Mouse (Mus musculus): ENCODE measurements around the gene A730009L09Rik. TPM values are rescaled to one million over a fixed set of nuclear protein-coding genes. Genes with fewer than 3 reads are reported as not detected.

A730009L09Rik gene
- polyA plus RNA-seq, 1 experiment from 2014 or later = not detected

GRCm38 (mm10) chr16:84553981-84554380 is 39.1 kb downstream of the A730009L09Rik start:
- Histone ChIP-seq H3K36me3 (replicated peaks; ENCODE audit: control insufficient read depth, insufficient read depth) (no peaks in the 10 kb centered on the region), H3K9me3 (ENCODE audit: control insufficient read depth, low read length) (0 out of 2 replicates have a peak, but pooled peaks cover 3% of the 10 kb centered on the region), H3K27me3 (ENCODE audit: control insufficient read depth, insufficient read depth, low read length) (no peaks in the 10 kb centered on the region), H3K27ac (no peak overlapping the region), H3K4me2 (replicated peaks) (no peak overlapping the region), H3K9ac (no peak overlapping the region), H3K4me3 (replicated peaks; ENCODE audit: low read length) (no peak overlapping the region), H3K4me1 (replicated peaks; ENCODE audit: control insufficient read depth, insufficient read depth, low read length) (peaks cover 8% of the 10 kb centered on the region; the same call in 1 of the 2 replicates)
- no peak for DNase-seq (ENCODE audit: low spot score)
- no peak for ATAC-seq (ENCODE audit: low FRiP score)
- WGBS = 90% methylated on average over 13 of the region's 13 CpGs

GRCm38 (mm10) chr16:84558113-84558917 is 43.4 kb downstream of the A730009L09Rik start:
- DNase-seq (ENCODE audit: low spot score) = no peak

GRCm38 (mm10) chr16:84559569-84560278 is 44.8 kb downstream of the A730009L09Rik start:
- DNase-seq (ENCODE audit: low spot score) (peak; percentile 73), ATAC-seq (ENCODE audit: low FRiP score) (no peak)
- H3K4me1 ChIP-seq (replicated peaks; ENCODE audit: control insufficient read depth, insufficient read depth, low read length) = peaks cover 8% of the 10 kb centered on the region; the same call in 1 of the 2 replicates
- no peak overlapping the region for H3K4me3 ChIP-seq (replicated peaks; ENCODE audit: low read length)
- H3K27me3 ChIP-seq (ENCODE audit: control insufficient read depth, insufficient read depth, low read length) = no peaks in the 10 kb centered on the region
- peak overlapping the region; percentile 35; the same call in 1 of the 2 replicates for H3K9ac ChIP-seq
- no peak overlapping the region; the same call in 1 of the 2 replicates for H3K27ac ChIP-seq
- H3K9me3 ChIP-seq (ENCODE audit: control insufficient read depth, low read length) = 0 out of 2 replicates have a peak, but pooled peaks cover 3% of the 10 kb centered on the region
- WGBS = 21% methylated on average over 9 of the region's 9 CpGs
- H3K4me2 ChIP-seq (replicated peaks) = peak overlapping the region; percentile 34
- no peaks in the 10 kb centered on the region for H3K36me3 ChIP-seq (replicated peaks; ENCODE audit: control insufficient read depth, insufficient read depth)

More at GRCm38 (mm10) chr16:84558113-84558917, 43.4 kb downstream of the A730009L09Rik start:
- H3K9me3 ChIP-seq (ENCODE audit: control insufficient read depth, low read length) = 0 out of 2 replicates have a peak, but pooled peaks cover 3% of the 10 kb centered on the region
- peak overlapping the region; percentile 39 for H3K4me2 ChIP-seq (replicated peaks)
- H3K4me1 ChIP-seq (replicated peaks; ENCODE audit: control insufficient read depth, insufficient read depth, low read length) = peaks cover 8% of the 10 kb centered on the region; the same call in 1 of the 2 replicates
- no peaks in the 10 kb centered on the region for H3K36me3 ChIP-seq (replicated peaks; ENCODE audit: control insufficient read depth, insufficient read depth)
- H3K27me3 ChIP-seq (ENCODE audit: control insufficient read depth, insufficient read depth, low read length) = no peaks in the 10 kb centered on the region
- ATAC-seq (ENCODE audit: low FRiP score) = peak; percentile 65
- H3K4me3 ChIP-seq (replicated peaks; ENCODE audit: low read length) = no peak overlapping the region; the same call in 1 of the 2 replicates
- WGBS = 43% methylated on average over 20 of the region's 20 CpGs
- H3K9ac ChIP-seq = peak overlapping the region; percentile 49
- peak overlapping the region; percentile 69 for H3K27ac ChIP-seq

GRCm38 (mm10) chr16:84560279-84560602 is 45.3 kb downstream of the A730009L09Rik start:
- Histone ChIP-seq H3K4me3 (replicated peaks; ENCODE audit: low read length) (no peak overlapping the region), H3K4me2 (replicated peaks) (peak overlapping the region; percentile 34), H3K27me3 (ENCODE audit: control insufficient read depth, insufficient read depth, low read length) (no peaks in the 10 kb centered on the region), H3K9me3 (ENCODE audit: control insufficient read depth, low read length) (0 out of 2 replicates have a peak, but pooled peaks cover 3% of the 10 kb centered on the region), H3K36me3 (replicated peaks; ENCODE audit: control insufficient read depth, insufficient read depth) (no peaks in the 10 kb centered on the region), H3K27ac (no peak overlapping the region; the same call in 1 of the 2 replicates), H3K4me1 (replicated peaks; ENCODE audit: control insufficient read depth, insufficient read depth, low read length) (peaks cover 8% of the 10 kb centered on the region; the same call in 1 of the 2 replicates), H3K9ac (0 out of 2 replicates have a peak overlapping the region, but pooled peaks have one; percentile 35)
- DNase-seq (ENCODE audit: low spot score) = no peak
- peak; percentile 43; the same call in 1 of the 2 replicates for ATAC-seq (ENCODE audit: low FRiP score)
- WGBS = 34% methylated on average over 7 of the region's 7 CpGs

Other genes starting within 250 kb of the A730009L09Rik start
- 38.0 and 38.1 TPM in 2 replicates for gene Mrpl39, start 220.6 kb downstream of the A730009L09Rik start, polyA plus RNA-seq (2014; fragmentation: Nextera tagmentation; extraction: Ambion mirVana)

Data from hindbrain, embryonic 14.5 days (tissue).